Mouse (Mus musculus) E14TG2a.4 (cell line): ENCODE results near the gene E130308A19Rik.

ENCODE experiments used
- CTCF ChIP-seq: conservative IDR thresholded peaks from 2 replicates; pipeline ENCODE4 v1.5.1; 2014; ENCODE audit warnings: low read length
- NANOG ChIP-seq: IDR thresholded peaks from 2 replicates; pipeline ENCODE4 v1.6.1; 2014; ENCODE audit warnings: borderline replicate concordance, low read length, mixed read lengths
- POU5F1 ChIP-seq: IDR thresholded peaks from 2 replicates; pipeline ENCODE4 v1.6.1; 2014; ENCODE audit warnings: low read length, borderline replicate concordance

DNA sequence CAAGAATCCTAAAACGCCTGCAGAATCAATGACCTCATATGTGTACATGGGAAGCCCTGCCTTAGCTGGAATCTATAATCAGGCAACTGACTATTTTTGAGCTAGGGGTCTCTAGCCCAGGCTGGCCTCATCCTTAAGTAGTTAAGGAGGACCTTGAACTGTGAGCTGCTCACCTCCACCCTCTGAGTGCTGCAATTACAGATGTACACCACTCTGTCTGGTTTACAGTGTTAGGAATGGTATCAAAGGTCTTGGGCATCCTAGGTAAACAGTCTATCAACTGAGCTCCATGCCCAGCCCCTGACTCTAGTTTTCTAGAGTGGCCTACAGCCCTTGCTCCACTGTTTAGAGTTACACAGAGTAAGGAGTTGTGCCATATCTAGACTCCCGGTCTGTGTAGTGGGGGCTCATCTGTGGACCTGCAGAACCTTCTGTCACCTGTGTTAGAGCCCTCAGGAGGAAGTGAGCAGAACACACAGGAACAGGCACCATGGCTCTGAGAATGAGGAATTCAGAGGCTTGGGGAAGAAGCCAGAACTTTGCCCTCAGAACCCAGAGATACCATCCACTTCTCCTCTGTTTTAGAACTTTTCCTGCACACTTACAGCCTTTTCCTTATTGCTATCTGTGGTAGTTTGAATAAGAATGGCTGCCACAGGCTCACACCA is 169.9 kb downstream of the E130308A19Rik start:
- no peak for TF ChIP-seq CTCF
- TF ChIP-seq NANOG: no peak
- TF ChIP-seq POU5F1: no peak
